ENCODE assay signal across 12 mouse cellular contexts in genomic region chr15:77256782-77257181, GRCm38 (mm10). TPM values are rescaled to one million over a fixed set of nuclear protein-coding genes. Genes with fewer than 3 reads are reported as not detected.
DNase-seq lines count a peak whose midpoint lies in the region; ATAC-seq and TF ChIP-seq lines count a peak whose summit lies in the region.
"Had no signal": no experiment of that assay in that cellular context is flagged by ENCODE, and none has a peak within 500 bp of the region (broad histone marks: within the 10 kb centered on the region; RNA-seq: fewer than 3 reads in every experiment).

No protein-coding gene starts in this region.

- DNase-seq in heart, adult 18-20 months, result no peak
- DNase-seq in brain, adult 2 months (ENCODE audit: low read depth, low spot score), result peak; percentile 57
- DNase-seq in limb, embryonic 11.5 days (ENCODE audit: low spot score), result no peak
- no peak for DNase-seq in spleen, adult 12 weeks (ENCODE audit: low spot score)
- no peak for DNase-seq in adrenal gland, postnatal 25 days
- DNase-seq: thymus, adult 18-20 months had no signal

- no peak for ATAC-seq in heart, embryonic 15.5 days (replicated peaks; ENCODE audit: insufficient number of reproducible peaks, insufficient read depth, low FRiP score, low read depth)
- ATAC-seq in limb, embryonic 11.5 days (ENCODE audit: insufficient number of reproducible peaks, low FRiP score, low TSS enrichment, low read depth), result no peak
- ATAC-seq: CD4-positive, CD25-positive, alpha-beta regulatory T cell, adult 4 months; hindbrain, postnatal 0 days; midbrain, embryonic 15.5 days had no signal

- TF ChIP-seq CTCF in ES-Bruce4 (IDR thresholded peaks at IDR 0.05; ENCODE audit: low read depth, low read length), result no peak

- peaks cover 49% of the 10 kb centered on the region for H3K4me1 ChIP-seq in heart, embryonic 15.5 days (replicated peaks)
- peaks cover 8% of the 10 kb centered on the region for H3K4me1 ChIP-seq in ES-Bruce4 (ENCODE audit: control insufficient read depth, insufficient read depth, low read length)
- peaks cover 58% of the 10 kb centered on the region for H3K4me1 ChIP-seq in limb, embryonic 11.5 days (ENCODE audit: control insufficient read depth, insufficient read depth, low read length)

- 68% methylated on average over 4 of the region's 4 CpGs for WGBS in heart, embryonic 15.5 days
- WGBS in limb, embryonic 11.5 days, result 76% methylated on average over 4 of the region's 4 CpGs

- no peak overlapping the region for H3K9ac ChIP-seq in heart, embryonic 15.5 days
- no peak overlapping the region for H3K9ac ChIP-seq in ES-Bruce4 (ENCODE audit: low read depth, poor library complexity, severe bottlenecking)
- no peak overlapping the region for H3K9ac ChIP-seq in limb, embryonic 11.5 days (ENCODE audit: low read length)
- H3K9ac ChIP-seq: midbrain, embryonic 15.5 days had no signal

- no peak for TF ChIP-seq EP300 in ES-Bruce4 (IDR thresholded peaks at IDR 0.05; ENCODE audit: insufficient read depth, low read depth, low read length)

- no peak overlapping the region for H3K4me3 ChIP-seq in heart, embryonic 15.5 days
- H3K4me3 ChIP-seq in ES-Bruce4 (ENCODE audit: low read depth, low read length), result no peak overlapping the region
- no peak overlapping the region for H3K4me3 ChIP-seq in limb, embryonic 11.5 days (ENCODE audit: low read depth, low read length)
- H3K4me3 ChIP-seq: forebrain, embryonic 10.5 days; midbrain, embryonic 15.5 days had no signal

- no peaks in the 10 kb centered on the region for H3K9me3 ChIP-seq in heart, embryonic 15.5 days (replicated peaks)
- no peaks in the 10 kb centered on the region for H3K9me3 ChIP-seq in ES-Bruce4 (replicated peaks; ENCODE audit: control insufficient read depth, insufficient read depth, low read length, poor library complexity, severe bottlenecking)
- no peaks in the 10 kb centered on the region for H3K9me3 ChIP-seq in limb, embryonic 11.5 days (ENCODE audit: control insufficient read depth, low read length)
- H3K9me3 ChIP-seq: forebrain, embryonic 10.5 days; midbrain, embryonic 15.5 days had no signal

- H3K27ac ChIP-seq in heart, embryonic 15.5 days, result peak overlapping the region; percentile 56
- peak overlapping the region; percentile 0; the same call in 1 of the 2 replicates for H3K27ac ChIP-seq in ES-Bruce4 (ENCODE audit: insufficient read depth, low read length)
- peak overlapping the region; percentile 32; the same call in 1 of the 2 replicates for H3K27ac ChIP-seq in limb, embryonic 11.5 days (replicated peaks; ENCODE audit: low read depth, low read length)
- H3K27ac ChIP-seq: forebrain, embryonic 10.5 days; hindbrain, postnatal 0 days had no signal

- no peaks in the 10 kb centered on the region for H3K36me3 ChIP-seq in heart, embryonic 15.5 days
- H3K36me3 ChIP-seq in ES-Bruce4 (ENCODE audit: control insufficient read depth, insufficient read depth, low read length, poor library complexity, severe bottlenecking), result no peaks in the 10 kb centered on the region
- H3K36me3 ChIP-seq in limb, embryonic 11.5 days (ENCODE audit: control insufficient read depth, insufficient read depth, low read length), result no peaks in the 10 kb centered on the region
- H3K36me3 ChIP-seq: forebrain, embryonic 10.5 days; midbrain, embryonic 15.5 days had no signal

- TF ChIP-seq POLR2A in ES-Bruce4 (IDR thresholded peaks at IDR 0.05; ENCODE audit: insufficient read depth, low read length), result no peak

- H3K4me2 ChIP-seq in heart, embryonic 15.5 days, result 0 out of 2 replicates have a peak overlapping the region, but pooled peaks have one; percentile 36
- no peak overlapping the region for H3K4me2 ChIP-seq in limb, embryonic 11.5 days (ENCODE audit: low read depth, severe bottlenecking)
- H3K4me2 ChIP-seq: midbrain, embryonic 15.5 days had no signal

- H3K27me3 ChIP-seq in heart, embryonic 15.5 days, result no peaks in the 10 kb centered on the region
- no peaks in the 10 kb centered on the region for H3K27me3 ChIP-seq in ES-Bruce4 (ENCODE audit: control insufficient read depth, insufficient read depth, low read length, poor library complexity, severe bottlenecking)
- no peaks in the 10 kb centered on the region for H3K27me3 ChIP-seq in limb, embryonic 11.5 days (ENCODE audit: control insufficient read depth, insufficient read depth, low read length)
- H3K27me3 ChIP-seq: midbrain, embryonic 15.5 days had no signal

RNA-seq across cellular contexts. Expression of gene Rbfox2, which starts 50.0 kb away (rescaled TPM):
- 54.6 and 61.2 TPM in 2 replicates for polyA plus RNA-seq in heart, embryonic 15.5 days (2015; fragmentation: Nextera tagmentation; extraction: Ambion mirVana)
- total RNA-seq in heart, adult 18-20 months (2021), result 10 to 100 TPM; 86.5 to 90.5 TPM
- polyA plus RNA-seq in ES-Bruce4 (2011; ENCODE audit: insufficient read depth, insufficient read length, low read depth, missing spikeins), result 78.1 and 78.3 TPM in 2 replicates
- 71.5 and 74.2 TPM in 2 replicates for polyA plus RNA-seq in limb, embryonic 11.5 days (2014; fragmentation: Nextera tagmentation; extraction: Ambion mirVana)
- total RNA-seq in adrenal gland, postnatal 25 days (2021), result 56.5 and 68.7 TPM in 2 replicates
- polyA plus RNA-seq: CD4-positive, CD25-positive, alpha-beta regulatory T cell, adult 4 months had no signal

Comparison
In these comparisons a context has a peak if more than half of its experiments do, and no peak if none do; other contexts are left out.
1. H3K27ac ChIP-seq: peak in every context shown above with its lines; median percentile 56 in heart, embryonic 15.5 days; 32 in limb, embryonic 11.5 days; 0 in ES-Bruce4.